Mouse (Mus musculus): ENCODE results near the gene 1700037H04Rik. TPM values are rescaled to one million over a fixed set of nuclear protein-coding genes. Genes with fewer than 3 reads are reported as not detected.

1700037H04Rik gene
- polyA plus RNA-seq, 1 experiment from 2014 or later = 86.3 TPM

DNA sequence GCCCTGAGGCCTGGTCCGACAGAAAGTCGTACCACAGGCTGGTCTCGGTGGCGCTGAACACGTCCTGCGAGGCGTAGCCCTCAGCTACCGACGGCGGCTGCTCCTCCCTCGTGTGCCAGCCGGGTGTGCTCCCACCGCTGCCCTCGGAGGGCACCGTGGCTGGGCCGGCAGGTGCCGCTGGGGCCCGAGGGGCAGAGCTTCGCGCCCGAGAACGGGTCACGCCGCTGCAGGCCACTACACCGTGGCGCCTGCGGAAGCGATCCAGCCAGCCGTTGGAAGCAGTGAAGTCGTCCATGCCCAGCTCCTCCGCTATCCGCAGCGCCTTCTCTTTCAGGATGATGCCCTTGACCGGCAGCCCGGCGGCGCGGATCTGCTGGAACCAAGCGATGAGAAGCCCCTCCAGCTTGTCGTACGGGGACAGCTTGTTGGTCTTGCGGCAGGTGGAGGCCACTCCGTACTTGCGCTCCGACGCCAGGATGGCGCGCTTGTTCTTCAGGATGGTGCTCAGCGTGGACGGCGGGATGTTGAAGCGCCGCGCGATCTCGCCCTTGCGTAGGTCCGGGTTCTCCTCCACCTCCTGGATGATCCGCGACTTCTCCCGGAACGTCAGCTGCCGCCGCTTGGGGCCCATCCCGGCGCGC is 19.5 kb upstream of the 1700037H04Rik start:
- TF ChIP-seq CTCF (IDR thresholded peaks at IDR 0.05) = no peak
- CTCF ChIA-PET = interaction anchor here (0.6 to 2.2 kb wide), 3 partner anchors 23 to 74 kb away, joined by 3 to 6 read pairs (median 3); no protein-coding TSS in a partner anchor
- in situ Hi-C loops (cut with MboI; ENCODE audit: low pct_unique_long_range_greater_than_20kb) = no loop called here
- DNase-seq (ENCODE audit: low read depth, low spot score) = no peak
- ATAC-seq = peak; percentile 52
- POLR2A ChIA-PET = interaction anchor here (0.9 to 1.6 kb wide), 7 partner anchors 10 to 82 kb away, joined by 3 to 10 read pairs (median 4); partner anchors contain the start of gene 1700037H04Rik
- H3K27me3 ChIP-seq = no peaks in the 10 kb centered on the region

DNA sequence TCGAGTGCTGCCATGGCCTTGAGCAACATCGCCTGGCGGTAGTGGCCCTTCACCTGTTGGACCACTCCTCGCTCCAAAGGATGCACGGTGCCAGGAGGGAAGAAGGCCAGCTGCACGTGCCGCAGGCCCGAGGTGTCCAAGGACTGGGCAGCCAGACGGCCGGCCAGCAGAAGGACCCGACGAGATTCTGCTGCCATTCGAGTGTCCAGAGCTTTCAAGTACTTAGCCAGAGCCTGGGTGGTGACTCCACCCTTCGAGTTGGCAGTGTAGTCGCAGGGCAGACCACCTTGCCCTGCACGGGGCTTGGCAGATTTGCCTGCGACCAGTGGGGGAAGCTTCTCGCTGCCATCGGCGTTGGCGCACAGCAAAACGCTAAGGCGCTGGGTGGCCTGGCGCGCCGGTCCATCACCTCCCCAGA is 19.0 kb upstream of the 1700037H04Rik start:
- no peaks in the 10 kb centered on the region for H3K27me3 ChIP-seq
- CTCF ChIA-PET = interaction anchor here (0.6 to 2.2 kb wide), 3 partner anchors 24 to 74 kb away, joined by 3 to 6 read pairs (median 3); no protein-coding TSS in a partner anchor
- POLR2A ChIA-PET = interaction anchor here (0.9 to 1.6 kb wide), 6 partner anchors 11 to 82 kb away, joined by 3 to 10 read pairs (median 4); partner anchors contain the start of gene 1700037H04Rik
- in situ Hi-C loops (cut with MboI; ENCODE audit: low pct_unique_long_range_greater_than_20kb) = no loop called here
- no peak for ATAC-seq
- TF ChIP-seq CTCF (IDR thresholded peaks at IDR 0.05) = no peak
- DNase-seq (ENCODE audit: low read depth, low spot score) = no peak

DNA sequence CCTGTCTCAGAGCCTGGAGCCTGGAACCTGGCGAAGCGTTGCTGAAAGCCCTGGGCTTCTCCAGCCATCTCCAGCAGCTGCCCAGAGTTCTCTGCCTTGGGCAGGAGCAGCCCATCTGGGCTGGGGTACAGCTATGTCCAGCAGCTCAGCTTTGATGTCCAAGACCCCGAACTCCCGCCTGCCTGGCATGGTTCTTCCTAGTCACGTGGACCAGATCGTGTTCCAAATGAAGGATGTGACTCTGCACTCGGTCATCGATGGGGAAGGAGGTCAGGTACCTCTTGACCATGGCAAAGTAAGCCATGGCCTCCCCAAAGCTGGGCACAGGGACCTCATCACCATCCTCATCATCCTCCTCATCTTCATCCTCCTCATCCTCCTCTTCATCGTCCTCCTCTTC is 18.1 kb upstream of the 1700037H04Rik start:
- ATAC-seq = no peak
- ChIA-PET POLR2A (interaction anchor here (1.6 kb wide), 1 partner anchor 33 kb away, joined by 10 read pairs; no protein-coding TSS in a partner anchor), CTCF (no interaction called here)
- no peak for DNase-seq (ENCODE audit: low read depth, low spot score)
- H3K27me3 ChIP-seq = no peaks in the 10 kb centered on the region
- in situ Hi-C loops (cut with MboI; ENCODE audit: low pct_unique_long_range_greater_than_20kb) = no loop called here
- no peak for TF ChIP-seq CTCF (IDR thresholded peaks at IDR 0.05)

DNA sequence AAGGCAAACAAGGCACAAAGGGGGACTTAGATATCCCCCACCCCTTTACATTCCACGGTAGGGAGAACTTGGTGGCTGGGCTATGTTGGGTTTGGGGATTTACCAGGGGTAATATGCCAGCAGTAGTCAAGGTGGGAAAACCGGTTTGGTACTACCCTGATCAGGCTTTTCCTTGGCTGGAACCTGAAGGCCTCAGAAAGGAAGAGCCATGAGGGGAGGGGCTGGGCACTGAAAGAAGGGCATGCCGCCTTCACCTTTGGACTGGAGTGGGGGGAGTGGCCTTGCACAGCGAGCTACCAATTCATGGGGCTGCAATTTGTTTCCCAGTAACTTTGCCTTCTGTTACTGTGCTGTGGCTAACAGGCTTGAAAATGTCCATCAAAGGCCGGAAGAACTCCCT is 16.6 kb upstream of the 1700037H04Rik start:
- ATAC-seq = no peak
- no peak for DNase-seq (ENCODE audit: low read depth, low spot score)
- in situ Hi-C loops (cut with MboI; ENCODE audit: low pct_unique_long_range_greater_than_20kb) = no loop called here
- ChIA-PET CTCF (interaction anchor here (1.0 to 1.3 kb wide), 3 partner anchors 9 to 82 kb away, joined by 3 to 4 read pairs (median 3); no protein-coding TSS in a partner anchor), POLR2A (interaction anchor here (0.6 kb wide), 1 partner anchor 25 kb away, joined by 3 read pairs; no protein-coding TSS in a partner anchor)
- H3K27me3 ChIP-seq = no peaks in the 10 kb centered on the region
- TF ChIP-seq CTCF (IDR thresholded peaks at IDR 0.05) = no peak

DNA sequence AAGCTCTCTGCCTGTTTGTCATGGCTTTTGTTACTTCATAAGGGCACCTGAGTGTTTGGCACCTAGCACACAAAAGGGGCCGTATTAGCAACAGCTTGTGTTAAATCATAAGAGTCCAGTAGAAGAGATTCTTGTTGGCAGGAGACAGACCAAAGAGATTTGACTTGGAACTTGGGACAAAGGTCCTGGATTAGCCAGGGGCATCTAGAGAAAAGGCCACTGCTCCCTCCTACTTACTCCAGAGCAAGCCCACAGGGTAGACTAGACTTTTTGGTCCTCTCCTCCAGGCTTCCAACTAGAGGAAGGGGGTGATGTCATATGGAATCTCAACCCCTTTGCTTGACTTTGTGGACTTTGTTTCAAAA is 16.0 kb upstream of the 1700037H04Rik start:
- CTCF ChIA-PET = interaction anchor here (0.9 to 1.3 kb wide), 5 partner anchors 10 to 81 kb away, joined by 3 to 4 read pairs (median 3); no protein-coding TSS in a partner anchor
- no peak for TF ChIP-seq CTCF (IDR thresholded peaks at IDR 0.05)
- DNase-seq (ENCODE audit: low read depth, low spot score) (no peak), ATAC-seq (no peak)
- in situ Hi-C loops (cut with MboI; ENCODE audit: low pct_unique_long_range_greater_than_20kb) = no loop called here
- no peaks in the 10 kb centered on the region for H3K27me3 ChIP-seq
- POLR2A ChIA-PET = interaction anchor here (0.6 kb wide), 1 partner anchor 24 kb away, joined by 3 read pairs; no protein-coding TSS in a partner anchor

DNA sequence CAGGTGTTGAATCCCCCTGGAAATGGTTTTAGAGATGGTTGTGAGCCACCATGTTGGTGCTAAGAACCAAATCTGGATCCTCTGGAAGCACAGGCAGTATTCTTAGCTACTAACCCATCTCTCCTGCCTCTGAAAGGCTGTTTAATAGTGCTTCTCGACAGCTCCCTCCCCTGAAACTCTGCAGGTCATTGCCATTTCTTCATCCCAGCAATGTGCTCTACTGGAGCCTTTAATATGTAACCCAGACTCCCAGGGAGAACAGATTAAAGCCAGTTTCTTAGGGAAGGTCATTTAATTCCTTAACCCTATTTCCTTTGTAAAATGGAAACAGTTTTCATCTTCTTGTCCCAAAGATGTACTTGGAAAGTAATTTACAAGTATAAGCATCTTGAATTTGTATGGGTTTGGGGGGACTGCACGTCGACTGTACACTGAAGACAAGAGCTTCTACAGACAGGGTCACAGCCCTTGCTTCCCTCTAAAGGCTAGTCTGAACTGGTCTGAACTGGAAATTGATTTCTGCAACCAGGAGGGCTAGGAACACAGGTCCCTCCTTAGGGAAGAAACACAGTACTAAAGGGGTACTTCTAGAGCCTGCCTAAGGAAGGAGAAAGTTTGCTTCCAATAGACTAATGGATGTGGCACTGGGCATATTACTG is 15.5 kb upstream of the 1700037H04Rik start:
- ChIA-PET CTCF (interaction anchor here (0.9 to 1.3 kb wide), 4 partner anchors 28 to 81 kb away, joined by 3 to 4 read pairs (median 3); no protein-coding TSS in a partner anchor), POLR2A (no interaction called here)
- ATAC-seq (no peak), DNase-seq (ENCODE audit: low read depth, low spot score) (no peak)
- no peak for TF ChIP-seq CTCF (IDR thresholded peaks at IDR 0.05)
- in situ Hi-C loops (cut with MboI; ENCODE audit: low pct_unique_long_range_greater_than_20kb) = no loop called here
- H3K27me3 ChIP-seq = no peaks in the 10 kb centered on the region

DNA sequence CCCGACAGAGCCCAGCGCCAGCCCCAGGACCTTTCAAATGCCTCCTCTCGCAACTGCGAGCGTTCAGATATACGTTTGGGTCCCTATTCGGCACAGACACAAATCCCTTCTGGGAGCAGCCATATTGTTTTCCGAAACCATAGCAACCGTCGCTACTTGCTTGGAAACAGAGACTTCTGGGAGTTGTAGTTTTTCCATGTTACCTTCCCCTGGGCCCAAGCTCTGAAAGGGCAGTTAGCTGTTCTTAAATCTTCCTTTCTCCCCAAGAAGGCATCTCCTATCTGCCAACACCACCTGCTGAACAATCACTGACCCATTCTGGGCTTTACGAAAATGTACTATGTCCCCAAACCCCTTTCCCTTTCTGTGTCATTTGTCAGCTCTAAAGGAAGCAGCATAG is 14.8 kb upstream of the 1700037H04Rik start:
- ChIA-PET CTCF (interaction anchor here (1.2 to 1.6 kb wide), 3 partner anchors 13 to 47 kb away, joined by 3 to 5 read pairs (median 3); no protein-coding TSS in a partner anchor), POLR2A (no interaction called here)
- no peak for TF ChIP-seq CTCF (IDR thresholded peaks at IDR 0.05)
- H3K27me3 ChIP-seq = no peaks in the 10 kb centered on the region
- in situ Hi-C loops (cut with MboI; ENCODE audit: low pct_unique_long_range_greater_than_20kb) = no loop called here
- no peak for DNase-seq (ENCODE audit: low read depth, low spot score)
- no peak for ATAC-seq

DNA sequence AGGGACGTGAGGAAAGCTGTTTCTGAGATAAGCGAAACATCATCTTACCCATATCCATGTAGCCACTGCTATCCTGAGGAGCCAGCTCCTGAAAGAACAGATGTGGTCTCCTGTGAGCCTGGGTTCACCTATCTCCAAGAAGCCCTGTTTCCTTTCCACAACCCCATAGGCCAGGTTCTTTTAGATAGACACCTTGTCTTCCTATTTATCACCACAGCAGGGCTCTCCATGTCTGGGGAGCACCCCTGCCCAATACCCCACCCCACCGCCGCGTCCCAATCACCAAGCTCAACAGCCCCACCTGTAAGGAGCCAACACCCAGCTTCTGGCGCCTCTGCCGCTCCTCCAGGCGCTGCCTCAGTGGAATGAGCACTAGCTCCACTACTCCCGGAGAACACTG is 12.4 kb upstream of the 1700037H04Rik start:
- POLR2A ChIA-PET = interaction anchor here (3.0 kb wide), 1 partner anchor 12 kb away, joined by 8 read pairs; the partner anchor contains the start of gene 1700037H04Rik
- in situ Hi-C loops (cut with MboI; ENCODE audit: low pct_unique_long_range_greater_than_20kb) = no loop called here
- TF ChIP-seq CTCF (IDR thresholded peaks at IDR 0.05) = no peak
- H3K27me3 ChIP-seq = no peaks in the 10 kb centered on the region
- ATAC-seq = no peak
- no peak for DNase-seq (ENCODE audit: low read depth, low spot score)
- CTCF ChIA-PET = interaction anchor here (0.8 kb wide), 1 partner anchor 78 kb away, joined by 3 read pairs; no protein-coding TSS in a partner anchor

DNA sequence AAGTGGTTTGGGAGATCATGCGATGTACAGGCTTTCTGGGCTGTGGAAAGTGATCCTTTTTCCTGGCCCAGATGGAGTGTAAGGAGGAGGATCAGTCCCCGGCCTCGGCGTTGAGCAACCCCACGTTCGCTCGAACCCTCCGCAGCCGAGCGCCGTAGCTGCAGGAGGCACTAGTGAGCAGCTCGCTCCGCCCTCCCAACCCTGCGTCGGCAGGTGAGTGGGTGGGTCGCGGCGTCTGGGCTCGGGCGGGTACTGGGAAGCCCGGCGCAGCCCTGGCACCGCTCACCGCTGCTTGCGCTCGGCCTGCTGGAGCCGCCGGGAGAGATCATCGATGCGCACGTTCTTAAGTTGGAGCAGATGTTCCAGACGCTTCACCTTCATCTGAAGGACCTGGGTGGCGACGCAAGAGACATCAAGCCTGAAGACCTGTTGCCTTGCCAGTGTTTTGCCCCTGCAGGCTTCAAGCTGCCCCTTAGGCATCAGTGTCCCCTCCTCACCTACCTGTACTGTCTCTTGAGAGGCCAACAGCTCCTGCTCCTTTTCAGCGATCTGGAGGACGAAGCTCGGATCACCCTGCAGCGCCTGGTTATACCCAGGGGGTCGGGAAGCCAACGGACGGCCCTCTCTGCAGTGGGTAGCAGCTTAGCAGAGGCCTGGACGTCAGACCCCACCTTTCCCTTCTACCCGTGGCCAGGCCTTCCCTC is 11.7 kb upstream of the 1700037H04Rik start:
- in situ Hi-C loops (cut with MboI; ENCODE audit: low pct_unique_long_range_greater_than_20kb) = no loop called here
- no peak for TF ChIP-seq CTCF (IDR thresholded peaks at IDR 0.05)
- CTCF ChIA-PET = interaction anchor here (0.8 to 1.3 kb wide), 2 partner anchors 11 to 77 kb away, joined by 3 read pairs; partner anchors contain the start of gene 1700037H04Rik
- H3K27me3 ChIP-seq = no peaks in the 10 kb centered on the region
- no peak for ATAC-seq
- POLR2A ChIA-PET = interaction anchor here (3.0 kb wide), 1 partner anchor 12 kb away, joined by 8 read pairs; the partner anchor contains the start of gene 1700037H04Rik
- DNase-seq (ENCODE audit: low read depth, low spot score) = no peak

DNA sequence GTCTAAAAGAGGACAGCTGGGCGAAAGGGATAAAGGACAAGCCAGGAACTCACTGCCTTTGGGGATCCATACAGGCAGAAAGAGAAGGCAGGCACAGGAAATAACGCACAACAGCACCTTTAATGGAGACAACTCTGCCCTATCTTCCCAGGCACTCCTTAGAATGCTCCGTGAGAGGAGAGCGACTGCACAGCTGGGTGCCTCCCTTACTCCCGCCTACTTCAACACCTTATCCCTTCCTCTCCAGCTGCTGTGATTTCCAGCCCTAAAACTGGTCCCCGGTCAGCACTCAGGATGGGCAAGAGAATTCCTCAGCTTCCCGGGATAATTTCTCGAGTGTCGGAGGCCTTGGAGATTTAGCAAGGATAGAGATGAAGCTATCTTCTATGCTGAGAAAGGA is 11.1 kb upstream of the 1700037H04Rik start:
- ATAC-seq (no peak), DNase-seq (ENCODE audit: low read depth, low spot score) (no peak)
- TF ChIP-seq CTCF (IDR thresholded peaks at IDR 0.05) = no peak
- ChIA-PET CTCF (interaction anchor here (1.3 kb wide), 1 partner anchor 11 kb away, joined by 3 read pairs; the partner anchor contains the start of gene 1700037H04Rik), POLR2A (interaction anchor here (3.0 kb wide), 1 partner anchor 11 kb away, joined by 8 read pairs; the partner anchor contains the start of gene 1700037H04Rik)
- in situ Hi-C loops (cut with MboI; ENCODE audit: low pct_unique_long_range_greater_than_20kb) = no loop called here
- no peaks in the 10 kb centered on the region for H3K27me3 ChIP-seq
